Mouse (Mus musculus) bone marrow macrophage, adult 2 months (primary cell): Measurements from ENCODE around the gene Tcf12.

Experiments
- CTCF ChIP-seq: IDR thresholded peaks from 2 replicates; pipeline ENCODE4 v1.5.1; 2012; ENCODE audit warnings: low read depth, mild to moderate bottlenecking, low read length, moderate library complexity
- POLR2A ChIP-seq: IDR thresholded peaks from 2 replicates; pipeline ENCODE4 v1.6.1; 2012; ENCODE audit warnings: mild to moderate bottlenecking, low read depth, low read length, borderline replicate concordance

- TF ChIP-seq POLR2A (no peak), CTCF (no peak)
Measured at GRCm38 (mm10) chr9:71975141-71975540, 136.5 kb downstream of the Tcf12 start.
